Mouse (Mus musculus): ENCODE measurements around the gene Mrto4. TPM values are rescaled to one million over a fixed set of nuclear protein-coding genes. Genes with fewer than 3 reads are reported as not detected.

The Mrto4 gene
- polyA plus RNA-seq, 1 experiment: 192 TPM

GRCm38 (mm10) chr4:139373130-139373529 is 20.8 kb upstream of the Mrto4 start:
- no peak overlapping the region for H3K4me3 ChIP-seq (ENCODE audit: insufficient read depth, poor library complexity, severe bottlenecking)
- peaks cover 2% of the 10 kb centered on the region for H3K79me3 ChIP-seq (ENCODE audit: low read depth)
- no peak overlapping the region for H3ac ChIP-seq (ENCODE audit: control insufficient read depth, insufficient read length, low read depth)
- no peak for TF ChIP-seq FOSL1 (IDR thresholded peaks at IDR 0.05; ENCODE audit: insufficient read depth, low read length, poor library complexity, severe bottlenecking)
- no peak for TF ChIP-seq MAX (IDR thresholded peaks at IDR 0.05)
- TF ChIP-seq MYOD1 (IDR thresholded peaks at IDR 0.05; ENCODE audit: control insufficient read depth, insufficient read length, low read depth): no peak
- no peak for TF ChIP-seq MYOG (IDR thresholded peaks at IDR 0.05; ENCODE audit: control insufficient read depth, extremely low read depth, insufficient read length)
- no peak for TF ChIP-seq CEBPB (IDR thresholded peaks at IDR 0.05; ENCODE audit: low read depth)
- H3K27me3 ChIP-seq (ENCODE audit: control insufficient read depth, insufficient read depth, insufficient read length): no peaks in the 10 kb centered on the region
- H3K36me3 ChIP-seq (ENCODE audit: control insufficient read depth, insufficient read depth): peaks cover 72% of the 10 kb centered on the region
- peaks cover 4% of the 10 kb centered on the region for H3K79me2 ChIP-seq (ENCODE audit: control insufficient read depth, insufficient read depth)

GRCm38 (mm10) chr4:139368038-139368437 is 15.7 kb upstream of the Mrto4 start:
- H3K79me2 ChIP-seq (ENCODE audit: control insufficient read depth, insufficient read depth): no peaks in the 10 kb centered on the region
- H3K27me3 ChIP-seq (ENCODE audit: control insufficient read depth, insufficient read depth, insufficient read length): no peaks in the 10 kb centered on the region
- H3K36me3 ChIP-seq (ENCODE audit: control insufficient read depth, insufficient read depth): peaks cover 73% of the 10 kb centered on the region
- no peak overlapping the region for H3K4me3 ChIP-seq (ENCODE audit: insufficient read depth, poor library complexity, severe bottlenecking)
- H3K79me3 ChIP-seq (ENCODE audit: low read depth): no peaks in the 10 kb centered on the region
- TF ChIP-seq CTCF (IDR thresholded peaks at IDR 0.05; ENCODE audit: control insufficient read depth, insufficient read depth, insufficient read length): no peak
- H3ac ChIP-seq (ENCODE audit: control insufficient read depth, insufficient read length, low read depth): no peak overlapping the region

- Histone ChIP-seq H3K36me3 (ENCODE audit: control insufficient read depth, insufficient read depth) (peaks cover 73% of the 10 kb centered on the region), H3K79me2 (ENCODE audit: control insufficient read depth, insufficient read depth) (no peaks in the 10 kb centered on the region), H3K4me3 (ENCODE audit: insufficient read depth, poor library complexity, severe bottlenecking) (no peak overlapping the region), H3K27me3 (ENCODE audit: control insufficient read depth, insufficient read depth, insufficient read length) (no peaks in the 10 kb centered on the region), H3ac (ENCODE audit: control insufficient read depth, insufficient read length, low read depth) (no peak overlapping the region), H3K79me3 (ENCODE audit: low read depth) (no peaks in the 10 kb centered on the region)
- no peak for TF ChIP-seq CTCF (IDR thresholded peaks at IDR 0.05; ENCODE audit: control insufficient read depth, insufficient read depth, insufficient read length)
- TF ChIP-seq MYOD1 (IDR thresholded peaks at IDR 0.05; ENCODE audit: control insufficient read depth, insufficient read length, low read depth): no peak
- no peak for TF ChIP-seq CEBPB (IDR thresholded peaks at IDR 0.05; ENCODE audit: low read depth)
- no peak for TF ChIP-seq FOSL1 (IDR thresholded peaks at IDR 0.05; ENCODE audit: insufficient read depth, low read length, poor library complexity, severe bottlenecking)
- no peak for TF ChIP-seq USF1 (IDR thresholded peaks at IDR 0.05; ENCODE audit: low read depth)
- TF ChIP-seq MAX (IDR thresholded peaks at IDR 0.05): no peak
- no peak for TF ChIP-seq MYOG (IDR thresholded peaks at IDR 0.05; ENCODE audit: control insufficient read depth, extremely low read depth, insufficient read length)
These were observed 15.0 kb upstream of the Mrto4 start for GRCm38 (mm10) chr4:139367336-139367735.

- TF ChIP-seq MYOD1 (IDR thresholded peaks at IDR 0.05; ENCODE audit: control insufficient read depth, insufficient read length, low read depth): no peak
- TF ChIP-seq CTCF (IDR thresholded peaks at IDR 0.05; ENCODE audit: control insufficient read depth, insufficient read depth, insufficient read length): no peak
- TF ChIP-seq MAX (IDR thresholded peaks at IDR 0.05): no peak
- TF ChIP-seq MYOG (IDR thresholded peaks at IDR 0.05; ENCODE audit: control insufficient read depth, extremely low read depth, insufficient read length): no peak
- TF ChIP-seq USF1 (IDR thresholded peaks at IDR 0.05; ENCODE audit: low read depth): no peak
- no peak for TF ChIP-seq CEBPB (IDR thresholded peaks at IDR 0.05; ENCODE audit: low read depth)
- TF ChIP-seq FOSL1 (IDR thresholded peaks at IDR 0.05; ENCODE audit: insufficient read depth, low read length, poor library complexity, severe bottlenecking): no peak
- Histone ChIP-seq H3K4me3 (ENCODE audit: insufficient read depth, poor library complexity, severe bottlenecking) (no peak overlapping the region), H3K79me3 (ENCODE audit: low read depth) (no peaks in the 10 kb centered on the region), H3ac (ENCODE audit: control insufficient read depth, insufficient read length, low read depth) (no peak overlapping the region), H3K27me3 (ENCODE audit: control insufficient read depth, insufficient read depth, insufficient read length) (no peaks in the 10 kb centered on the region), H3K36me3 (ENCODE audit: control insufficient read depth, insufficient read depth) (peaks cover 89% of the 10 kb centered on the region), H3K79me2 (ENCODE audit: control insufficient read depth, insufficient read depth) (no peaks in the 10 kb centered on the region)
These were observed 8.6 kb upstream of the Mrto4 start for GRCm38 (mm10) chr4:139360761-139361548.

- TF ChIP-seq FOSL1 (IDR thresholded peaks at IDR 0.05; ENCODE audit: insufficient read depth, low read length, poor library complexity, severe bottlenecking) (no peak), CEBPB (IDR thresholded peaks at IDR 0.05; ENCODE audit: low read depth) (no peak), CTCF (IDR thresholded peaks at IDR 0.05; ENCODE audit: control insufficient read depth, insufficient read depth, insufficient read length) (no peak), MYOD1 (IDR thresholded peaks at IDR 0.05; ENCODE audit: control insufficient read depth, insufficient read length, low read depth) (no peak), USF1 (IDR thresholded peaks at IDR 0.05; ENCODE audit: low read depth) (no peak), MAX (IDR thresholded peaks at IDR 0.05) (no peak), MYOG (IDR thresholded peaks at IDR 0.05; ENCODE audit: control insufficient read depth, extremely low read depth, insufficient read length) (no peak)
- Histone ChIP-seq H3K79me2 (ENCODE audit: control insufficient read depth, insufficient read depth) (peaks cover 23% of the 10 kb centered on the region), H3ac (ENCODE audit: control insufficient read depth, insufficient read length, low read depth) (no peak overlapping the region), H3K36me3 (ENCODE audit: control insufficient read depth, insufficient read depth) (peaks cover 52% of the 10 kb centered on the region), H3K27me3 (ENCODE audit: control insufficient read depth, insufficient read depth, insufficient read length) (no peaks in the 10 kb centered on the region), H3K4me3 (ENCODE audit: insufficient read depth, poor library complexity, severe bottlenecking) (no peak overlapping the region), H3K79me3 (ENCODE audit: low read depth) (peaks cover 14% of the 10 kb centered on the region)
These were observed 4.8 kb upstream of the Mrto4 start for GRCm38 (mm10) chr4:139357211-139357610.

GRCm38 (mm10) chr4:139352832-139353231 is 456 bp upstream of the Mrto4 start:
- Histone ChIP-seq H3K79me2 (ENCODE audit: control insufficient read depth, insufficient read depth) (peaks cover 58% of the 10 kb centered on the region), H3K79me3 (ENCODE audit: low read depth) (peaks cover 38% of the 10 kb centered on the region), H3K4me3 (ENCODE audit: insufficient read depth, poor library complexity, severe bottlenecking) (peak overlapping the region; percentile 84), H3K27me3 (ENCODE audit: control insufficient read depth, insufficient read depth, insufficient read length) (no peaks in the 10 kb centered on the region), H3K36me3 (ENCODE audit: control insufficient read depth, insufficient read depth) (peaks cover 38% of the 10 kb centered on the region), H3ac (ENCODE audit: control insufficient read depth, insufficient read length, low read depth) (peak overlapping the region; percentile 88)
- TF ChIP-seq MAX (IDR thresholded peaks at IDR 0.05) (no peak), CEBPB (IDR thresholded peaks at IDR 0.05; ENCODE audit: low read depth) (no peak), CTCF (IDR thresholded peaks at IDR 0.05; ENCODE audit: control insufficient read depth, insufficient read depth, insufficient read length) (no peak), USF1 (IDR thresholded peaks at IDR 0.05; ENCODE audit: low read depth) (no peak), MYOD1 (IDR thresholded peaks at IDR 0.05; ENCODE audit: control insufficient read depth, insufficient read length, low read depth) (no peak)
